Mouse (Mus musculus): ENCODE measurements around the gene Klrg1. TPM values are rescaled to one million over a fixed set of nuclear protein-coding genes. Genes with fewer than 3 reads are reported as not detected.

Klrg1 gene
- total RNA-seq (2014; rRNA removed) (0.52 TPM in 1 of 2 replicates, not detected in the other), polyA plus RNA-seq (2015; fragmentation: Nextera tagmentation; extraction: Ambion mirVana) (0.74 and 1.3 TPM in 2 replicates)

GRCm38 (mm10) chr6:122282782-122283181 is at the start of gene Klrg1:
Gene Klrg1, minus strand, starts transcription at chr6:122282882.
- no peak for TF ChIP-seq CTCF (IDR thresholded peaks at IDR 0.05; ENCODE audit: low read depth)
- no peak for ATAC-seq
- DNase-seq (ENCODE audit: low spot score): no peak
- H3K27ac ChIP-seq: no peak within 1 kb of the TSS
- no peaks in the 10 kb centered on the region for H3K4me1 ChIP-seq (ENCODE audit: insufficient read depth, low read length)
- H3K4me3 ChIP-seq (ENCODE audit: low read length): no peak within 1 kb of the TSS
- H3K27me3 ChIP-seq (ENCODE audit: insufficient read depth, low read length): no peaks in the 10 kb centered on the region
- H3K4me2 ChIP-seq (ENCODE audit: low read depth, low read length): no peak within 1 kb of the TSS
- H3K9me3 ChIP-seq (ENCODE audit: low read length): no peaks in the 10 kb centered on the region
- no peaks in the 10 kb centered on the region for H3K36me3 ChIP-seq (ENCODE audit: insufficient read depth, low read length)
- 83% methylated on average over 6 of the region's 6 CpGs for WGBS
- no peak within 1 kb of the TSS for H3K9ac ChIP-seq (replicated peaks; ENCODE audit: low read length)

GRCm38 (mm10) chr6:122325361-122325975 is 42.8 kb upstream of the Klrg1 start:
- H3K4me3 ChIP-seq (ENCODE audit: low read length): no peak overlapping the region
- no peak for DNase-seq (ENCODE audit: low spot score)
- H3K9ac ChIP-seq (replicated peaks; ENCODE audit: low read length): no peak overlapping the region
- H3K4me1 ChIP-seq (ENCODE audit: insufficient read depth, low read length): no peaks in the 10 kb centered on the region
- H3K27me3 ChIP-seq (ENCODE audit: insufficient read depth, low read length): no peaks in the 10 kb centered on the region
- 92% methylated on average over 6 of the region's 6 CpGs for WGBS
- ATAC-seq: no peak
- TF ChIP-seq CTCF (IDR thresholded peaks at IDR 0.05; ENCODE audit: low read depth): no peak
- no peak overlapping the region for H3K4me2 ChIP-seq (ENCODE audit: low read depth, low read length)
- H3K9me3 ChIP-seq (ENCODE audit: low read length): no peaks in the 10 kb centered on the region
- H3K36me3 ChIP-seq (ENCODE audit: insufficient read depth, low read length): peaks cover 42% of the 10 kb centered on the region
- H3K27ac ChIP-seq: no peak overlapping the region

DNA sequence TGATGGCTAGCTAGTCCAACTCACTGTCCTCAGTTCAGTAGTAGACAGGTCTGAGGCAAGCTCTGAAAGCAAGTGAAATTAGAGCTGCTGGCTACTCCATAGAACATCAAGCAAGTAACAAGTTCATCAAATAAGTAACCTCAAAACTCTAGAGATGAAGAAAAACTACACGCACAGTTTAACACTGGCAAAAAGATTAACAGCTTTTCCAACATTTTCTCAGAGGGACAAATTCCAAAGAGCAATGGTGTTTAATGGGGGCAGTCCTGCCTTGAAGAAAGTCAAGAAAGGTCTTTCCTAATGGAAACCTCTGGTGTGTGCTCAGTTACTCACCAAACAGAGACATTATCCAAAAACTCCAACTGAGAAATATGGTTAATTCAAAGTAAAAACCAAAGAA is 36.0 kb upstream of the Klrg1 start:
- Histone ChIP-seq H3K36me3 (ENCODE audit: insufficient read depth, low read length) (peaks cover 77% of the 10 kb centered on the region), H3K9ac (replicated peaks; ENCODE audit: low read length) (no peak overlapping the region), H3K4me3 (ENCODE audit: low read length) (no peak overlapping the region), H3K4me1 (ENCODE audit: insufficient read depth, low read length) (no peaks in the 10 kb centered on the region), H3K27ac (no peak overlapping the region), H3K4me2 (ENCODE audit: low read depth, low read length) (no peak overlapping the region), H3K9me3 (ENCODE audit: low read length) (no peaks in the 10 kb centered on the region), H3K27me3 (ENCODE audit: insufficient read depth, low read length) (no peaks in the 10 kb centered on the region)
- DNase-seq (ENCODE audit: low spot score) (no peak), ATAC-seq (no peak)
- WGBS: 98% methylated on average over 1 of the region's 1 CpGs
- TF ChIP-seq CTCF (IDR thresholded peaks at IDR 0.05; ENCODE audit: low read depth): no peak

DNA sequence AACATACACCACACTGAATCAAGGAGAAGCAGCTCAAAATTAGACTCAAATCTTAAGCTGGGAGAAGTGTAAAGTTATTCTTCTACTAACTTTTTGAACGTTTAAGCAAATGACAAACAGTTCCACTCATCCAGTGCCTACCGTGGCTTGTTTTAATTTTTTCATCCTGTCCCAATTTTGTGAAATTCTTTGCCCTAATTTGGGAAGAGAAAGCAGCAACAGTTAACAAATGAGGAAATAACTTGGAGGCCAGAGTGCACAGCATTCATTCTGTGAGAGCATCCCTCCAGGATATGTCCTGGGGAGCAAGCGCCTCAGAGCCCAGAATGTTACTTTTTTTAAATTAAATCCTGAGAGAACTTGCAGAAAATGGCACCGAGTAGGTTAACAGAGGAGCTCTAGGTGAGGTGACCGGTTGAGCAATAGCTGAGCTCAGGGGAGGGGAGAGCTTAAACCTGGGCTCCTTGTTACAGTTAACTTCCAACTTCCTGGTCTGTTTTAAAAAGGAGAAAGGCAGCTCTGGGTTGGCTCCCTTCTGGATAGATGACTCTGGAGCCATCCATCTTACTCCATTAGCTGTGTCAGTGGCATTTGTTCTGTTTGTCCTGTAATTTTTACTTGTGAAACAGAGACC is 27.6 kb upstream of the Klrg1 start:
- Histone ChIP-seq H3K4me3 (ENCODE audit: low read length) (peak overlapping the region; percentile 79; the same call in 1 of the 2 replicates), H3K4me2 (ENCODE audit: low read depth, low read length) (peak overlapping the region; percentile 84), H3K4me1 (ENCODE audit: insufficient read depth, low read length) (peaks cover 8% of the 10 kb centered on the region; the same call in 1 of the 2 replicates), H3K9me3 (ENCODE audit: low read length) (no peaks in the 10 kb centered on the region), H3K36me3 (ENCODE audit: insufficient read depth, low read length) (peaks cover 20% of the 10 kb centered on the region; the same call in 1 of the 2 replicates), H3K27ac (no peak overlapping the region), H3K9ac (replicated peaks; ENCODE audit: low read length) (0 out of 2 replicates have a peak overlapping the region, but pooled peaks have one; percentile 2), H3K27me3 (ENCODE audit: insufficient read depth, low read length) (no peaks in the 10 kb centered on the region)
- no peak for ATAC-seq
- DNase-seq (ENCODE audit: low spot score): no peak
- TF ChIP-seq CTCF (IDR thresholded peaks at IDR 0.05; ENCODE audit: low read depth): no peak
- 77% methylated on average over 5 of the region's 5 CpGs for WGBS

GRCm38 (mm10) chr6:122309446-122309960 is 26.8 kb upstream of the Klrg1 start:
- Histone ChIP-seq H3K4me2 (ENCODE audit: low read depth, low read length) (peak overlapping the region; percentile 84), H3K27ac (no peak overlapping the region; the same call in 1 of the 2 replicates), H3K27me3 (ENCODE audit: insufficient read depth, low read length) (no peaks in the 10 kb centered on the region), H3K4me3 (ENCODE audit: low read length) (peak overlapping the region; percentile 79), H3K36me3 (ENCODE audit: insufficient read depth, low read length) (peaks cover 15% of the 10 kb centered on the region; the same call in 1 of the 2 replicates), H3K4me1 (ENCODE audit: insufficient read depth, low read length) (peaks cover 8% of the 10 kb centered on the region; the same call in 1 of the 2 replicates), H3K9me3 (ENCODE audit: low read length) (no peaks in the 10 kb centered on the region), H3K9ac (replicated peaks; ENCODE audit: low read length) (peak overlapping the region; percentile 75)
- 9% methylated on average over 11 of the region's 11 CpGs for WGBS
- no peak for TF ChIP-seq CTCF (IDR thresholded peaks at IDR 0.05; ENCODE audit: low read depth)
- no peak for ATAC-seq
- no peak for DNase-seq (ENCODE audit: low spot score)

DNA sequence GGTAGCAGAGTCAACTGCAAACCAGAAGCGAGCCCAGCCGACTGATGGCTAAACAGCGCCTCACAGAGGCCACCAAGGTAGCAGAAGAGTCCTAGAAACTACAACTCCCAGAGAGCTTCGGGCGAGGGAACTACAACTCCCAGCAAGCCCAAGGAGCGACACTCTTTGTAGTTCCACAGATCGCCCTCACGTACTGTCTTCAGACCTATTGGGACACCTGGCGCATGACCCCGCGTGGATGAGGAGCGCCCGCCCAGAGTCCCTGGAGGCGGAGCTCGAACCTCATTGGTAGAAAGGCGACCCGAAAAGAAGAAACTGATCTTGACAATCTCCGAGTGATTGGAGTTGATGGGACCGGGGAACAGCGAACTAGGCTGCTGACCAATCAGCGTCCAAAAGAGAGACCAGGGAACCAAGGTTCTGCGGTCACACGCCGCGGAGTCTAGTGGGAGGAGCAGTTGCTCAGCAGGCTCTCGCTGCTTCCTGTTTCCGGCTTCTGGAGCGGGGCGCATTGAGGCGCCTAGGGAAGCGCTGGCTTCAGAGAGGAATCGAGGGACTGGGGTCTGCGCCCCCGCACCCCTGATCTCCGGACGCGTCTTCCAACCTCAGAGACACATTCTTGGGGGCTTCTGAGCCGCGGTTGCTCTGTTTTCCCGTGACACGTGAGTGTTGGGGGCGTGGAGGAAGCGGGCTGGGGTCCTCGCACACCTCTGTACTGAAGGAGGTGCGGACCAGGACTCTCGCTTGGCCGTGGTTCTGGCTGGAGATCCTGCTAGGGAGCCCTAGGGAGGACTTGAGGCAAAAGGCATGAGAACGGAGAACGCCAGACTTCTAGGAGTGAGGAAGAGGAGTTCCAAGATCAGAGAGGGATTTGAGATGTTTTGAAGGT is 26.1 kb upstream of the Klrg1 start, which contains the start of gene M6pr:
Gene M6pr, plus strand, starts transcription at position 216 of the 889 bp plus-strand sequence.
- Histone ChIP-seq H3K4me1 (ENCODE audit: insufficient read depth, low read length) (peaks cover 8% of the 10 kb centered on the region; the same call in 1 of the 2 replicates), H3K9ac (replicated peaks; ENCODE audit: low read length) (peak within 1 kb of the TSS; percentile 75), H3K4me3 (ENCODE audit: low read length) (peak within 1 kb of the TSS; percentile 79), H3K4me2 (ENCODE audit: low read depth, low read length) (peak within 1 kb of the TSS; percentile 84), H3K27ac (peak within 1 kb of the TSS; percentile 71), H3K9me3 (ENCODE audit: low read length) (no peaks in the 10 kb centered on the region), H3K36me3 (ENCODE audit: insufficient read depth, low read length) (peaks cover 9% of the 10 kb centered on the region; the same call in 1 of the 2 replicates), H3K27me3 (ENCODE audit: insufficient read depth, low read length) (no peaks in the 10 kb centered on the region)
- peak; percentile 98 for DNase-seq (ENCODE audit: low spot score)
- peak; percentile 90 for TF ChIP-seq CTCF (IDR thresholded peaks at IDR 0.05; ENCODE audit: low read depth)
- peak; percentile 99 for ATAC-seq
- WGBS: under 1% methylated on average over 49 of the region's 49 CpGs
